Mouse (Mus musculus) intestine, embryonic 16.5 days (tissue): Measurements from ENCODE around the gene Gngt2. TPM values are rescaled to one million over a fixed set of nuclear protein-coding genes. Genes with fewer than 3 reads are reported as not detected.

Experiments
- ATAC-seq: fragments of 200-750 bp; cut with Nextera tagmentation; 2 replicates; pipeline ENCODE4 v1.8.0; 2017; ENCODE audit warnings: moderate TSS enrichment, moderate library complexity
- H3K27ac ChIP-seq: fragments of 300-500 bp; sonication (generic); 2 replicates; pipeline ENCODE4 v1.5.1; 2014; ENCODE audit warnings: mild to moderate bottlenecking, low read length
- H3K27me3 ChIP-seq: fragments of 300-500 bp; sonication (generic); replicated peaks from 2 replicates; pipeline ENCODE4 v1.6.1; 2014; ENCODE audit warnings: low read length, control low read depth, mixed read lengths; ENCODE audit not compliant: control insufficient read depth, insufficient read depth
- H3K36me3 ChIP-seq: fragments of 300-500 bp; sonication (generic); 2 replicates; pipeline ENCODE4 v1.6.1; 2014; ENCODE audit warnings: low read length, control low read depth; ENCODE audit not compliant: control insufficient read depth, insufficient read depth
- H3K4me1 ChIP-seq: fragments of 300-500 bp; sonication (generic); 2 replicates; pipeline ENCODE4 v1.6.1; 2014; ENCODE audit warnings: low read length, control low read depth, mixed read lengths; ENCODE audit not compliant: control insufficient read depth, insufficient read depth
- H3K4me2 ChIP-seq: fragments of 300-500 bp; sonication (generic); 2 replicates; pipeline ENCODE4 v1.6.1; 2014; ENCODE audit warnings: low read depth, low read length, control low read depth
- H3K4me3 ChIP-seq: fragments of 300-500 bp; sonication (generic); 2 replicates; pipeline ENCODE4 v1.5.1; 2014; ENCODE audit warnings: mild to moderate bottlenecking, low read length
- H3K9ac ChIP-seq: fragments of 300-500 bp; sonication (generic); 2 replicates; pipeline ENCODE4 v1.6.1; 2014; ENCODE audit warnings: low read depth, low read length
- H3K9me3 ChIP-seq: fragments of 300-500 bp; sonication (generic); 2 replicates; pipeline ENCODE4 v1.6.1; 2016; ENCODE audit warnings: low read length, control low read depth; ENCODE audit not compliant: control insufficient read depth
- WGBS: fragments of 180-500 bp; shearing (Covaris S2); extraction: QIAGEN DNeasy Blood & Tissue Kit; methylation state at CpG from one replicate; pipeline ENCODE4 v1.1.7; 2014; 5-methylcytosine and 5-hydroxymethylcytosine counted together
- polyA plus RNA-seq: library from polyadenylated mRNA; unstranded; fragments of >200 nt; fragmentation: Nextera tagmentation; extraction: Ambion mirVana; gene quantifications from 2 replicates; pipeline ENCODE4 v1.2.1, GENCODE M21; 2015

Gngt2 gene
- polyA plus RNA-seq, 1 experiment from 2014 or later = 17.4 TPM

GRCm38 (mm10) chr11:95834742-95835710 lies 2.0 kb upstream of the Gngt2 start:
- no peak for ATAC-seq
- peaks cover 44% of the 10 kb centered on the region for H3K27me3 ChIP-seq
- WGBS = 27% methylated on average over 15 of the region's 15 CpGs
- H3K4me2 ChIP-seq = no peak overlapping the region
- peak overlapping the region; percentile 37; the same call in 1 of the 2 replicates for H3K27ac ChIP-seq
- peaks cover 53% of the 10 kb centered on the region for H3K4me1 ChIP-seq
- no peak overlapping the region for H3K4me3 ChIP-seq
- no peaks in the 10 kb centered on the region for H3K9me3 ChIP-seq
- 0 out of 2 replicates have a peak overlapping the region, but pooled peaks have one; percentile 19 for H3K9ac ChIP-seq
- no peaks in the 10 kb centered on the region for H3K36me3 ChIP-seq

- no peak overlapping the region for H3K4me3 ChIP-seq
- H3K27me3 ChIP-seq = peaks cover 36% of the 10 kb centered on the region
- H3K4me2 ChIP-seq = 0 out of 2 replicates have a peak overlapping the region, but pooled peaks have one; percentile 17
- no peaks in the 10 kb centered on the region for H3K9me3 ChIP-seq
- 39% methylated on average over 6 of the region's 6 CpGs for WGBS
- H3K9ac ChIP-seq = 0 out of 2 replicates have a peak overlapping the region, but pooled peaks have one; percentile 19
- peaks cover 46% of the 10 kb centered on the region for H3K4me1 ChIP-seq
- no peaks in the 10 kb centered on the region for H3K36me3 ChIP-seq
- no peak for ATAC-seq
- peak overlapping the region; percentile 37 for H3K27ac ChIP-seq
Measured at GRCm38 (mm10) chr11:95835832-95836231, 1.2 kb upstream of the Gngt2 start.

GRCm38 (mm10) chr11:95836433-95836832 lies 583 bp upstream of the Gngt2 start:
- H3K27ac ChIP-seq = peak overlapping the region; percentile 37; the same call in 1 of the 2 replicates
- H3K4me2 ChIP-seq = peak overlapping the region; percentile 17
- H3K4me1 ChIP-seq = peaks cover 40% of the 10 kb centered on the region
- H3K27me3 ChIP-seq = peaks cover 30% of the 10 kb centered on the region
- H3K36me3 ChIP-seq = no peaks in the 10 kb centered on the region
- no peak overlapping the region for H3K4me3 ChIP-seq
- WGBS = 41% methylated on average over 6 of the region's 6 CpGs
- peak; percentile 69 for ATAC-seq
- H3K9ac ChIP-seq = no peak overlapping the region
- no peaks in the 10 kb centered on the region for H3K9me3 ChIP-seq

GRCm38 (mm10) chr11:95838598-95838997 lies 1.6 kb downstream of the Gngt2 start:
- Histone ChIP-seq H3K27me3 (peaks cover 11% of the 10 kb centered on the region), H3K4me2 (no peak overlapping the region), H3K9ac (no peak overlapping the region), H3K4me1 (peaks cover 41% of the 10 kb centered on the region), H3K9me3 (no peaks in the 10 kb centered on the region), H3K36me3 (no peaks in the 10 kb centered on the region), H3K27ac (no peak overlapping the region), H3K4me3 (no peak overlapping the region)
- ATAC-seq = no peak
- 78% methylated on average over 4 of the region's 4 CpGs for WGBS

- no peak overlapping the region for H3K4me2 ChIP-seq
- H3K27me3 ChIP-seq = peaks cover 6% of the 10 kb centered on the region
- H3K36me3 ChIP-seq = no peaks in the 10 kb centered on the region
- no peak for ATAC-seq
- H3K27ac ChIP-seq = no peak overlapping the region
- H3K4me3 ChIP-seq = no peak overlapping the region
- peaks cover 35% of the 10 kb centered on the region for H3K4me1 ChIP-seq
- WGBS = 75% methylated on average over 8 of the region's 8 CpGs
- no peak overlapping the region for H3K9ac ChIP-seq
- H3K9me3 ChIP-seq = no peaks in the 10 kb centered on the region
Measured at GRCm38 (mm10) chr11:95838999-95839868, 2.2 kb downstream of the Gngt2 start.

GRCm38 (mm10) chr11:95840694-95841497 lies 3.9 kb downstream of the Gngt2 start:
- 77% methylated on average over 5 of the region's 5 CpGs for whole genome bisulfite sequencing
- H3K9me3 ChIP-seq = no peaks in the 10 kb centered on the region
- 0 out of 2 replicates have a peak overlapping the region, but pooled peaks have one; percentile 21 for H3K4me2 ChIP-seq
- H3K4me1 ChIP-seq = peaks cover 21% of the 10 kb centered on the region
- ATAC-seq = no peak
- H3K9ac ChIP-seq = 0 out of 2 replicates have a peak overlapping the region, but pooled peaks have one; percentile 6
- no peaks in the 10 kb centered on the region for H3K36me3 ChIP-seq
- no peaks in the 10 kb centered on the region; the same call in 1 of the 2 replicates for H3K27me3 ChIP-seq
- H3K4me3 ChIP-seq = peak overlapping the region; percentile 33
- H3K27ac ChIP-seq = no peak overlapping the region

GRCm38 (mm10) chr11:95841498-95841830 lies 4.4 kb downstream of the Gngt2 start:
- peaks cover 16% of the 10 kb centered on the region for H3K4me1 ChIP-seq
- ATAC-seq = no peak
- H3K27me3 ChIP-seq = no peaks in the 10 kb centered on the region; the same call in 1 of the 2 replicates
- no peaks in the 10 kb centered on the region for H3K36me3 ChIP-seq
- H3K9me3 ChIP-seq = no peaks in the 10 kb centered on the region
- peak overlapping the region; percentile 17; the same call in 1 of the 2 replicates for H3K4me2 ChIP-seq
- 64% methylated on average over 10 of the region's 10 CpGs for WGBS
- H3K4me3 ChIP-seq = peak overlapping the region; percentile 33
- peak overlapping the region; percentile 57; the same call in 1 of the 2 replicates for H3K27ac ChIP-seq
- H3K9ac ChIP-seq = peak overlapping the region; percentile 38

- Histone ChIP-seq H3K9ac (peak within 1 kb of the TSS; percentile 38), H3K27ac (peak within 1 kb of the TSS; percentile 57), H3K4me1 (peaks cover 9% of the 10 kb centered on the region), H3K9me3 (no peaks in the 10 kb centered on the region), H3K27me3 (no peaks in the 10 kb centered on the region), H3K36me3 (no peaks in the 10 kb centered on the region), H3K4me3 (peak within 1 kb of the TSS; percentile 33), H3K4me2 (peak within 1 kb of the TSS; percentile 17)
- WGBS = 19% methylated on average over 11 of the region's 11 CpGs
- ATAC-seq = peak; percentile 62
Measured at GRCm38 (mm10) chr11:95842074-95842681, 5.2 kb downstream of the Gngt2 start, which contains the start of gene Abi3. Gene Abi3 (minus strand): TSS chr11:95842476.
